Mouse (Mus musculus) testis, adult 2 months (tissue): ENCODE data around the gene Il11ra1.

Source experiments
- CTCF ChIP-seq: fragments of 200-500 bp; IDR thresholded peaks from 2 replicates; pipeline ENCODE4 v1.5.1; 2012; ENCODE audit warnings: low read depth, mild to moderate bottlenecking, inconsistent platforms, low read length, moderate library complexity; ENCODE audit not compliant: control insufficient read depth, insufficient read depth, insufficient replicate concordance
- POLR2A ChIP-seq: fragments of 200-500 bp; IDR thresholded peaks from 2 replicates; pipeline ENCODE4 v1.6.1; 2012; ENCODE audit warnings: low read depth, mild to moderate bottlenecking, inconsistent platforms, low read length, moderate library complexity; ENCODE audit not compliant: control insufficient read depth

DNA sequence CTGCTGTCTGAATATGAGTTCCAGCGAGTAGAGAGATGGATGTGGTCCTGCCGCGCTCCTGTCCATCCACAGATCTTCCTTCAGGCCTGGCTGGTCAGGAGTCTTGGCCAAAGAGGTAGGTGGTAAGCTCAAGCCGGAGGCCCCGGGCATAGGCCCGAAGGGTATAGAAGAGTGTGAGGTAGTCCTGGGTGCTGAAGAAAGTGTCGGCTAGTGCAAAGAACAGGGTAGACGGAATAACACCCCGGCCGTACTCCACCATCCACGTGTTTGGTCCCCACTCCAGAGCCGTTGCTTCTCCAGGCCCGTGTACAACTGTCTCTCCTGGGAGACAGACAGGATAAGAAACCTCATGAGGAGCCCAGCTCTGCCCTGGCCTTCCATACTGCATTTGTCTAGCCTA lies 39.5 kb downstream of the Il11ra1 start:
- TF ChIP-seq CTCF = no peak
- no peak for TF ChIP-seq POLR2A
